Mouse (Mus musculus) bone marrow, adult 2 months (tissue): ENCODE measurements at regions not wholly inside any gene's neighbourhood (a gene's known extent, or its start where the extent isn't known, plus 50 kb on each side); places are given as distances from the start of the nearest gene placed in this dataset.

ENCODE experiments used
- CTCF ChIP-seq: fragments of 200-500 bp; IDR thresholded peaks from 2 replicates; pipeline ENCODE4 v1.5.1; 2011; ENCODE audit warnings: low read length, control low read depth; ENCODE audit not compliant: control insufficient read depth, insufficient read depth
- POLR2A ChIP-seq: fragments of 200-500 bp; IDR thresholded peaks from 2 replicates; pipeline ENCODE4 v1.6.1; 2011; ENCODE audit warnings: low read depth, mild to moderate bottlenecking, control low read depth, low read length, borderline replicate concordance; ENCODE audit not compliant: control insufficient read depth

- TF ChIP-seq POLR2A, result no peak
- no peak for TF ChIP-seq CTCF
Measured at GRCm38 (mm10) chr7:136613496-136613895, 280.9 kb upstream of the Mgmt start.
